Mouse (Mus musculus) kidney, postnatal 25 days (tissue): Measurements from ENCODE around the gene Usp12.

Experiments used
- DNase-seq, 2 experiments: peaks; one replicate each; pipeline ENCODE4 v3.0.0; 2021; ENCODE audit warnings: mixed read lengths in 2 of 2

Gene Usp12

GRCm38 (mm10) chr5:146794853-146795252, at the start of gene Usp12:
Usp12 (minus strand) TSS chr5:146795006.
- DNase-seq: peak; percentile 98

GRCm38 (mm10) chr5:146844301-146844941, 49.6 kb upstream of the Usp12 start:
- DNase-seq: no peak

GRCm38 (mm10) chr5:146841996-146842395, 47.2 kb upstream of the Usp12 start:
- peak in 1 of 2 experiments; percentile 29 for DNase-seq

DNA sequence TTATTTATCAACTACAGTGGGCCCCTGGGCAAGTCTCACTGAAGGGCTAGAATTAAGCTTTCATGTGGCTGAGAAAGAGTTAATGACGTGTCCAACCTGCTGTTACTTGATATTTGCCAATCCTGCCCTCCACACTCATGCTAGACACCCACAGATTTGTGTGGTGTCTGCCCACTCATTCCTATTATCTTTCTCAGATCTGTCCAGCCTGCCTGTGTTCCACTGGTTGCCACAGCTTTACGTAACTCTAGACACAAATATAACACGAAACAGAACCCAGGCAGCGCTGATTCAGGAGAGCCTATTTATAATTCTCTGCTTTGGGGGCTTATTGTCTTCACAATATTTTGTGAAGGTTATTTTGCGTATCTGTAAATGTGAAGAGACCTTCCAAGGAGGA, 46.5 kb upstream of the Usp12 start:
- DNase-seq: no peak

DNA sequence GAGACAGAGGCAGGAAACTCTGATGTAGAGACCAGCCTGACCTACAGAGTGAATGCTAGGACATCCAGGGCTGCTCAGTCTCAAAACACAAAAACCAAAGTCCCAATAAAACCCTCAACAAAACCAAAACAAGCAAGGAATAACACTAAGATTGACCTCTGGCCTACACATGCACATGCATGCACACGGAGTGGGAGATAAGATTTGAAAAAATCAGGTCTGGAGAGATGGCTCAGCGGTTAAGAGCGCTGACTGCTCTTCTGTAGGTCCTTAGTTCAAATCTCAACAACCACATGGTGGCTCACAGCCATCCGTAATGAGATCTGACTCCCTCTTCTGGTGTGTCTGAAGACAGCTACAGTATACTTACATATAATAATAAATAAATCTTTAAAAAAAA, 45.6 kb upstream of the Usp12 start:
- DNase-seq: no peak

DNA sequence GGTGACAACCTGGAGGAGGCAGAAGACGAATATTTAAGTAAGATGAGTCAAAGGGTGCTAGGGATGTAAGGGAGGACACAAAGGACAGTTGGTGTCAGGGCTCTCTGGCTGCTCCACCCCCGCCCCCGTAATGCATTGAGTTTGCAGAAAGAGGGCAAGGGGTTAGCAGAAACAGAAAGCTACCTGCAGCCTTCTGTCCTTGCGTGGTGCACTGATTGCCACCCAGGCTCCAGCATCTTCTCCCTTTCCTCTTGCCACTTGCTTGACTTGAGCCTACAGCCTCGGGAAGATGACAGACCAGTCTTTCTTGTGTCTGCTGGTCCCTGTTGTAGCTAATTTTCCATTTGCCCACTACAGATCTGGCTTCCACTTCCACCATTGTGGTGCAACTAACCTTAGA, 45.0 kb upstream of the Usp12 start:
- DNase-seq: no peak

GRCm38 (mm10) chr5:146838836-146839648, 44.2 kb upstream of the Usp12 start:
- DNase-seq: no peak

GRCm38 (mm10) chr5:146837967-146838720, 43.3 kb upstream of the Usp12 start:
- no peak for DNase-seq

DNA sequence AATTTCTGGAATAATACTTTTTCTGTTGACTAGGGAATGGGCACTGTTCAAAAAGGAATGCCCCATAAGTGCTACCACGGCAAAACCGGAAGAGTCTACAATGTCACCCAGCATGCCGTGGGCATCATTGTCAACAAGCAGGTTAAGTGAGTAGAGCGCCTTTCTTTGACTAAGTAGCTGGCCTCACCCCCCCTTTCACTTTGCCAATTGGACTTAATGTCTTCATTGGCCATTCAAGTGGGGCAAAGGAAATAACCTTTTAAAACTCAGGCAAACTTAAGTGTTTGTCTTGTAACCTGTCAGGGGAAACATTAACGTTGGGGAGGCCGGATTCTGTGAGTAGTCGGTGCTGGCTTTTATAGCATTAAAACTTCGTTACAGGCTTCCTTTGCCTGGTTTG, 40.2 kb upstream of the Usp12 start:
- DNase-seq: no peak

DNA sequence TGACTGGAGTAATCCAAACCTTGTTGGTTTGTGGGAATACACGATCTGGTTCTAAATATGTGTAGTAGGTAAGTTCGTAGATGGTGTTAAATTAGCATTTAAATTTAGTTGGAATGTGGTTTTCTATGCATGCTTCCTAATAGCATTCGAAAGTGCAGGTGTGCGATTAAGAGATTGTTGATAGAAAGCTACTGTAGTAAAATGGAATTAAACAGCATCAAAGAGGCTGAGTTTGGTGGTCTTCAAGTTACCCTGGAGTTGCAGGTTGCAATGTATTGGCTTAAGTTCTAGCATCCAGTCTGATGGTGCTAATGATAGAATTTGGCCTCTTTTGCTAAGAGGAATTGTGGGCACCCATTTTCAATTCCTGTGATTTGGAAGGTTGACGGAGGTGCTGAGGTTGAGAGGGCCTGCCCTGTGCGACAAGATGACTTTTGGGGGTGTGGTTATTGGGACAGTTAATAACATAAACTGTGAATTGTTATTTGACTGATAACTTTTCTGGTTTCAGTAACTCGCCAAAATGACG, 38.9 kb upstream of the Usp12 start:
- no peak for DNase-seq

DNA sequence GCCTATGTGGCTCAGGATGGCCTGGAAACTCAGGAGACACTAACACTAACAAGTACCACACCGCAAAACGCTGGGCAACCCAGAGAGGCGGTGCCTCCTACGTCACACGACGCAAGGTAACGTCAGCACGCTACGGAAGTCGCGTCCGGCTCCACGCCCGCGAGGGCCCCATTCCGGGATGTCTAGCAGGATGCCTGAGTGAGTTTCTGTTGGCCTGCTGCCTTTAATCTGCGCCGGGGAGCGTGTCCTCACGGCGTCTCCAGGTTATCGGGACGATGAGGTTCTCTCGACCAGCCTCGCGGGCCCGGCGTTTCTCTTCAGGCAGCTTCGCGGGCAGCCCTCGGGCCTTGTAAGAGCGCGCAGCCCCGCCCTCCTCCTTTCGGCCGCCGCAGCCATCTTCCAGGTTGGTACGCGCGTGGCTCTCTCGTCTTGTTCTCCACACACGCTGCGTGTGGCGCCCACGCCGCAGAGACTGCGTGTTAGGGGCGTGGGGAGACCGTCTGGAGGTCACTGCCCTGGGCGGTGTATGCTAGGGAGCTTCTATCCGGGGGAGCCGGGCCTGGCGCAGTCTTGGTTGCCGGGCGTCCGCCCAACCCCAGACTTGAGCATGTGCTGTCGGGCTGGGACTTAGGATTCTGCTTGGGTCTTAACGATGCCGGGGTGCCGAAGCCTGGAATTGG, 38.1 kb upstream of the Usp12 start, which contains the start of gene Rpl21:
TSS of gene Rpl21 (plus strand) at position 122 of the 680 bp plus-strand sequence.
- peak; percentile 94 to 96 for DNase-seq

DNA sequence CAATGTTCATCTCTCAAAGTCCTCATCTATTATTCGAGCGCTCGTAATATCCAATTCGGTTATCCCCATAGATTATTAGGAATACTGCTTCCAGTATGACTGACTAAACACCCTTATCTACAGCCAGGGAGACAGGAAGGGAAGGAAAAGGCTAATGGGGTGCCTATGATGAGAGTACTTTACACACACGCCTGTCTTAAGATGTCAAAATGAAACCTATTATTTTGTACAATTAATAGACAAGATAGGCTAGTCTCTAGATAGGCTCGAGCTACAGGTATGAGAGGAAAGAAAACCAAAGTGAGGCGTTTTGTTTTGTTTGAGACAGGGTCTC, 37.6 kb upstream of the Usp12 start:
- no peak for DNase-seq

GRCm38 (mm10) chr5:146829528-146829927, 34.7 kb upstream of the Usp12 start:
- no peak for DNase-seq

DNA sequence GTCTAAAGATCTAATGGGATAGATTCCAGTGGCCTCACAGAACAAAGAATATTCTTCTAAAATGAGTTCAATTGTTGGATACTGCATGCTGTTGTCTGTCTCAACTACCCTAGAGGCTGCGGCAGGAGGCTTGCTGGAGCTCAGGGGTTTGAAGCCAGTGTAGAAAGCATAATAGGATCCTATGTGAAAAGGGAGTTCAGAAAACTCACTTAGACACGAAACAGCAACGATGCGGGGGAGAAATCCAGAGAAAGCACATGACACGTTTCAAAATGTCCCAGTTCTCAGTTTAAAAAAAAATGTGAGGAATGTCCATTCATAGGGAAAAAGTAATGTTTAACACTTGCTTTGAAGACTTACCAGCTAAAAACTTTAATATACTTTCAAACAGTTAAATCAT, 28.2 kb upstream of the Usp12 start:
- no peak for DNase-seq

DNA sequence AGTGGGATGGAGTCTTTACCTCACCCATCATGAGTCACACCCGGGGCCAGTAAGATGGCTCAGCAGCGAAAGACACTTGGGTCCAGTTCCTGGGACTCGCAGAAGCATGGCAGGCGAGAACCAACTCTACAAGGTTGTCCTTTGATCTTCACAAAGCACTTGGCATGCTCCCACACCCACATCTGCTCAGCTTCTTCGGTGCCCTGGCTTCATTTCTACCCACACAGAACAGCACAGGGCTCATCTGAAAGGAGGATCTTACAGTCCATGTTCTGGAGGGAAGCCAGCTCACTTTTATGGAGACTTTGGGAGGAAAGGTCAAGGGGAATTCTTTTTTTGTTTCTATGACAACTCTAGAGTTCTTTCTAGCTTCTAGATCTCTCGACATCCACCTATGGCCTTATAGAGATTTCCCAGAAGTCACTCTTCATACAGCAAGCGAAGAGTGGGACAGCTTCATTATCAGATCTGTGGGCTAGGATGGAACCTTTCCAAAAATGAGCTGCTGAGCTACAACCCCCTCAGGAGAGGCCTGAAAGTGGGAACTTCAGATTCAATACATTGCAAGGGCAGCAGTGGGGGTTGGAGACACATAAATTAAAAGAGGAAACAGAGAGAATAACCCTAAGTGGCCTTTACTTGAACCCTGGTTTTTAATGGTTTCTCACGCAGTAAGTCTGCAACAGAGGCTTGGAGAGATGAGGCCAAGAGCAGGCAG, 24.3 kb upstream of the Usp12 start:
- peak; percentile 32 to 60 for DNase-seq

DNA sequence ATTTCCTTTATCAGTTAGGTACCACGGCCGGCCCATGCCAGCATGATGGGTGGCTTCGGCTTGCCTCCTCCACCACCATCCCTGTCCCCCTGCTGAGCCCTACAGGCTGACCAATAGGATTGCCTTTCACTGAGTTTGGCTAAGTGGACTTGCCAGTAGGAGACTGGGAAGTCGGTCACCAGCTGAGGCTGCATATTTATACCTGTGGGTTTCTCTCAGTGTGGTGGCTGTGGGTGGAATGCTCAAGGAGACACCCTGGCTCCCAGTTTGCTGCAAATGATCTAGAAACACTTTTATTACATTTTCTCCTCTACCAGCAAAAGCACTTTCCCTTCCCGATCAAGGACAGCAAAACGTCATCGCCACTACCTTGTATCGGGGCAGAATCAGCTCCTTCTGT, 22.8 kb upstream of the Usp12 start:
- DNase-seq: no peak

- DNase-seq: no peak
Observed at GRCm38 (mm10) chr5:146815394-146815793, 20.6 kb upstream of the Usp12 start.

- DNase-seq: no peak
Observed at GRCm38 (mm10) chr5:146813421-146813820, 18.6 kb upstream of the Usp12 start.

- no peak for DNase-seq
Observed at GRCm38 (mm10) chr5:146812866-146813265, 18.1 kb upstream of the Usp12 start.

DNA sequence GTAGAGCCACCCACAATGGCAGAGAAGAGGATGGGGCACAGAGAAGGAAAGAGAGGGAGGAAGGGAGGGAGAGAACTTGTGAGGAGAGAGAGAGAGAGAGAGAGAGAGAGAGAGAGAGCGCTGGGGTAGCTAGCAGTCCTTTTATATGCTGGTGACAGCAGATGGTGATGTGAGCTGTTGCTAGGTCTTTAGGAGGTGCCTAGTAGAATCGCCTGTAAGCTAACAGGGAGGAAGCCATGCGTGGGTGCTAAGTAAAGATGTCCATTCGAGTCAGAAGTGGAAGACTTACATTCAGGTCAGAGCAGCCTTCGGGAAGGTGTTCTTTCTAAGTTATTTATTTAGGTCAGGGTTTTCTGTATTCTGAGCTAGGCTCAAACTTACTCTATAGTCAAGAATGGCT, 15.1 kb upstream of the Usp12 start:
- DNase-seq: no peak

DNA sequence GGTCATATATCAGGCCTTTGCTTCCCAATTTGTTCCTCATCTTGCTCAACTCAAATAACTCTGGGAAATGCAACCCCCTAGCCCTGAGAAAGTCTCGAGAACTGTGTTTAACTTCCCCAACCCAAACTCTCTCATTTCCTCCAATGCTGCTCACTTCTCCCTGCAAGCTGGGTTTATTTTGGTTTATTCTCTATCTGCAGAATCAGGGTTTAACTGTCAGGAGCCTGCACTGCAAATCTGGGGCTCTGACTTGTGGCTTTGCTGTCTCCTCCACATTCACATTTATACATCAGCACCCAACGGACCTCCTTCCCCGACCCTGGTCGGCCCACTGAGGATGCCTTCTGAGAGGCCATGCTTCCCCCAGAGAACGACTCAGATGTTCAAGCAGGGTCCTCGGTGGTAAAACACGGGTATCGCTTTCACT, 11.2 kb upstream of the Usp12 start:
- DNase-seq: no peak

- DNase-seq: no peak
Observed at GRCm38 (mm10) chr5:146798031-146798430, 3.2 kb upstream of the Usp12 start.
